In the genomic region with DNA sequence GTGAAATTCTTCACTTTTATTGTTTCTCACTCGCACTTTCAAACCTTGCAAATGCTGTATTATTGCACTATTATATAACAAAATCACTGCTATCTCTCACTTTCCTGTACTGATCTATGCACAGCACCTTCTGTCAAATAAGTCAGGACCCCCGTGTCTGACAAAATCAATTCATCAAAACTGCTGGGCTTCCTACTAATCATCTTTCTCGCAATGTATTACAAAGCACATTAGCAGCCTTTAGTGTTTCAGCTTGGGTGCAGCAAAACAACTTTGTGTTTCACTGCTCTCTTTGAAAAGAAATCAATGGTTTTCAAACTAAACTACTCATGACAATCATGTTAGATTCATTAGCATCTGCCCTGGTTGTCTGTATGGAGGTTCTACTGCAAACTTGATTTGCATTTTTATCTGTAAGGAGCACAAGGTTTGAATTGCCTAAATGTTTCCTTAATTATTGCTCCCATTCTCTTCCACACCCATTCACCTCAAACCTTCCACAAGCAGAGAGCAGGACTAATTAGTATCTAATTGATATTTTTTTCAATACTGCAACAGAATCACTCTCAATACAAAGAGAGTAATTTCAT, we compare ENCODE assay signal across 20 mouse cellular contexts.
DNase-seq lines count a peak whose midpoint lies in the region; ATAC-seq lines count a peak whose summit lies in the region.
"Had no signal": no experiment of that assay in that cellular context is flagged by ENCODE, and none has a peak within 500 bp of the region (broad histone marks: within the 10 kb centered on the region; RNA-seq: fewer than 3 reads in every experiment).

No protein-coding gene starts in this region.

- H3K27me3 ChIP-seq in midbrain, embryonic 12.5 days = no peaks in the 10 kb centered on the region
- H3K27me3 ChIP-seq in midbrain, embryonic 11.5 days (ENCODE audit: control insufficient read depth, insufficient read depth, low read length) = no peaks in the 10 kb centered on the region
- no peaks in the 10 kb centered on the region for H3K27me3 ChIP-seq in forebrain, embryonic 14.5 days (replicated peaks; ENCODE audit: control insufficient read depth, insufficient read depth, low read length)
- H3K27me3 ChIP-seq in hindbrain, embryonic 10.5 days (ENCODE audit: insufficient read depth, poor library complexity, severe bottlenecking) = no peaks in the 10 kb centered on the region
- H3K27me3 ChIP-seq: CH12.LX; embryonic facial prominence, embryonic 12.5 days; hindbrain, embryonic 13.5 days; intestine, embryonic 15.5 days had no signal

- H3K36me3 ChIP-seq in midbrain, embryonic 12.5 days = no peaks in the 10 kb centered on the region
- H3K36me3 ChIP-seq in midbrain, embryonic 11.5 days (ENCODE audit: control insufficient read depth, insufficient read depth, low read length) = no peaks in the 10 kb centered on the region
- H3K36me3 ChIP-seq in forebrain, embryonic 14.5 days (ENCODE audit: control insufficient read depth, insufficient read depth, low read length) = no peaks in the 10 kb centered on the region
- H3K36me3 ChIP-seq in hindbrain, embryonic 10.5 days = no peaks in the 10 kb centered on the region
- H3K36me3 ChIP-seq: embryonic facial prominence, embryonic 12.5 days; heart, embryonic 10.5 days; hindbrain, embryonic 13.5 days; intestine, embryonic 15.5 days had no signal

- H3K27ac ChIP-seq in midbrain, embryonic 12.5 days (replicated peaks) = no peak overlapping the region
- no peak overlapping the region for H3K27ac ChIP-seq in midbrain, embryonic 11.5 days (ENCODE audit: low read depth, low read length)
- H3K27ac ChIP-seq in forebrain, embryonic 14.5 days (ENCODE audit: low read depth, low read length) = no peak overlapping the region
- no peak overlapping the region for H3K27ac ChIP-seq in hindbrain, embryonic 10.5 days
- H3K27ac ChIP-seq: embryonic facial prominence, embryonic 12.5 days; heart, embryonic 10.5 days; hindbrain, embryonic 13.5 days; intestine, embryonic 15.5 days had no signal

- H3K9ac ChIP-seq in midbrain, embryonic 12.5 days (replicated peaks) = no peak overlapping the region
- no peak overlapping the region for H3K9ac ChIP-seq in midbrain, embryonic 11.5 days (ENCODE audit: low read length)
- no peak overlapping the region for H3K9ac ChIP-seq in forebrain, embryonic 14.5 days (ENCODE audit: low read length)
- H3K9ac ChIP-seq: embryonic facial prominence, embryonic 12.5 days; hindbrain, embryonic 13.5 days; intestine, embryonic 15.5 days had no signal

- peak; percentile 23; the same call in 1 of the 2 replicates for ATAC-seq in midbrain, embryonic 12.5 days (ENCODE audit: low FRiP score, low read depth)
- ATAC-seq in midbrain, embryonic 11.5 days (ENCODE audit: low FRiP score) = no peak
- ATAC-seq in forebrain, embryonic 14.5 days = peak; percentile 85
- ATAC-seq: intestine, embryonic 15.5 days had no signal

- no peak overlapping the region for H3K4me3 ChIP-seq in midbrain, embryonic 12.5 days
- no peak overlapping the region for H3K4me3 ChIP-seq in midbrain, embryonic 11.5 days (ENCODE audit: low read depth, low read length)
- no peak overlapping the region for H3K4me3 ChIP-seq in forebrain, embryonic 14.5 days (ENCODE audit: low read depth, low read length)
- H3K4me3 ChIP-seq in hindbrain, embryonic 10.5 days = no peak overlapping the region
- H3K4me3 ChIP-seq: embryonic facial prominence, embryonic 12.5 days; heart, embryonic 10.5 days; hindbrain, embryonic 13.5 days; intestine, embryonic 15.5 days had no signal

- H3K4me2 ChIP-seq in midbrain, embryonic 12.5 days (replicated peaks) = no peak overlapping the region
- H3K4me2 ChIP-seq in midbrain, embryonic 11.5 days = no peak overlapping the region
- no peak overlapping the region for H3K4me2 ChIP-seq in forebrain, embryonic 14.5 days (ENCODE audit: low read length)
- H3K4me2 ChIP-seq: embryonic facial prominence, embryonic 12.5 days; hindbrain, embryonic 13.5 days; intestine, embryonic 15.5 days had no signal

- no peak for DNase-seq in midbrain, embryonic 11.5 days (ENCODE audit: low spot score, missing footprints)
- peak; percentile 37 for DNase-seq in forebrain, embryonic 14.5 days (ENCODE audit: low spot score)
- DNase-seq in retina, embryonic 14.5 days (ENCODE audit: low spot score) = peak; percentile 77
- DNase-seq in hindbrain, embryonic 10.5 days (ENCODE audit: low spot score) = no peak
- no peak for DNase-seq in gastrocnemius, adult 8-10 months (ENCODE audit: low spot score in 2 of 2)
- DNase-seq: adrenal gland, adult 2 months; adrenal gland, postnatal 36 days; cerebellum, adult 11 months; cerebellum, adult 8-10 months; cerebellum, postnatal 25 days; gastrocnemius, postnatal 25 days; heart, postnatal 10 days; heart, postnatal 4 days; kidney, adult 18-20 months had no signal

- H3K4me1 ChIP-seq in midbrain, embryonic 12.5 days = no peaks in the 10 kb centered on the region
- H3K4me1 ChIP-seq in midbrain, embryonic 11.5 days (ENCODE audit: control insufficient read depth, insufficient read depth, low read length) = no peaks in the 10 kb centered on the region
- H3K4me1 ChIP-seq in forebrain, embryonic 14.5 days (ENCODE audit: control insufficient read depth, insufficient read depth, low read length) = peaks cover 5% of the 10 kb centered on the region; the same call in 1 of the 2 replicates
- no peaks in the 10 kb centered on the region for H3K4me1 ChIP-seq in hindbrain, embryonic 10.5 days (replicated peaks)
- H3K4me1 ChIP-seq: embryonic facial prominence, embryonic 12.5 days; heart, embryonic 10.5 days; hindbrain, embryonic 13.5 days; intestine, embryonic 15.5 days had no signal

- WGBS in midbrain, embryonic 12.5 days = 68% methylated on average over 3 of the region's 3 CpGs
- 63% methylated on average over 3 of the region's 3 CpGs for WGBS in midbrain, embryonic 11.5 days
- 20% methylated on average over 3 of the region's 3 CpGs for WGBS in forebrain, embryonic 14.5 days
- WGBS in hindbrain, embryonic 10.5 days = 71% methylated on average over 3 of the region's 3 CpGs

- no peaks in the 10 kb centered on the region for H3K9me3 ChIP-seq in midbrain, embryonic 12.5 days
- no peaks in the 10 kb centered on the region for H3K9me3 ChIP-seq in midbrain, embryonic 11.5 days (ENCODE audit: control insufficient read depth, low read length)
- no peaks in the 10 kb centered on the region for H3K9me3 ChIP-seq in forebrain, embryonic 14.5 days (replicated peaks; ENCODE audit: control insufficient read depth, low read length)
- no peaks in the 10 kb centered on the region for H3K9me3 ChIP-seq in hindbrain, embryonic 10.5 days
- H3K9me3 ChIP-seq: embryonic facial prominence, embryonic 12.5 days; heart, embryonic 10.5 days; hindbrain, embryonic 13.5 days; intestine, embryonic 15.5 days had no signal

Comparison
In these comparisons a context has a peak if more than half of its experiments do, and no peak if none do; other contexts are left out.
1. DNase-seq: peak in forebrain, embryonic 14.5 days (single experiment) and retina, embryonic 14.5 days (single experiment); none in midbrain, embryonic 11.5 days (single experiment), hindbrain, embryonic 10.5 days (single experiment) and gastrocnemius, adult 8-10 months (0 of 2).